Comparison of ENCODE assay signal across 9 mouse cellular contexts in genomic region chr19:4838526-4839140, GRCm38 (mm10). TPM values are rescaled to one million over a fixed set of nuclear protein-coding genes. Genes with fewer than 3 reads are reported as not detected.
A peak's percentile ranks its signal among the peaks of the same experiment; 100 is the strongest.
DNase-seq lines count a peak whose midpoint lies in the region; ATAC-seq lines count a peak whose summit lies in the region.
"Had no signal": no experiment of that assay in that cellular context is flagged by ENCODE, and none has a peak within 500 bp of the region (broad histone marks: within the 10 kb centered on the region; RNA-seq: fewer than 3 reads in every experiment).

No protein-coding gene starts in this region.

- no peaks in the 10 kb centered on the region for H3K9me3 ChIP-seq in lung, embryonic 16.5 days (ENCODE audit: control insufficient read depth, low read length)
- no peaks in the 10 kb centered on the region for H3K9me3 ChIP-seq in embryonic facial prominence, embryonic 13.5 days
- H3K9me3 ChIP-seq in limb, embryonic 10.5 days (replicated peaks) = no peaks in the 10 kb centered on the region
- no peaks in the 10 kb centered on the region for H3K9me3 ChIP-seq in stomach, embryonic 14.5 days (ENCODE audit: control insufficient read depth, low read depth, low read length)

- 26% methylated on average over 10 of the region's 10 CpGs for WGBS in lung, embryonic 16.5 days
- 30% methylated on average over 10 of the region's 10 CpGs for WGBS in embryonic facial prominence, embryonic 13.5 days
- 40% methylated on average over 10 of the region's 10 CpGs for WGBS in limb, embryonic 10.5 days
- whole genome bisulfite sequencing in stomach, embryonic 14.5 days = 27% methylated on average over 10 of the region's 10 CpGs

- DNase-seq in lung, postnatal 14 days = no peak
- no peak for DNase-seq in limb, embryonic 10.5 days (ENCODE audit: low spot score)
- no peak for DNase-seq in gastrocnemius, adult 8-10 months (ENCODE audit: low spot score in 2 of 2)
- DNase-seq in right cerebral cortex, postnatal 25 days = no peak
- no peak for DNase-seq in kidney, adult 18-20 months

- peak; percentile 43; the same call in 1 of the 2 replicates for ATAC-seq in lung, embryonic 16.5 days (ENCODE audit: low read depth)
- ATAC-seq in embryonic facial prominence, embryonic 13.5 days (ENCODE audit: insufficient number of reproducible peaks, insufficient read depth, low FRiP score, low TSS enrichment, low read depth) = no peak
- no peak for ATAC-seq in stomach, embryonic 14.5 days (ENCODE audit: insufficient number of reproducible peaks, insufficient read depth, low FRiP score, low read depth)

- peak overlapping the region; percentile 76 for H3K4me3 ChIP-seq in lung, embryonic 16.5 days (ENCODE audit: low read length)
- peak overlapping the region; percentile 68 for H3K4me3 ChIP-seq in embryonic facial prominence, embryonic 13.5 days
- H3K4me3 ChIP-seq in limb, embryonic 10.5 days = peak overlapping the region; percentile 72
- H3K4me3 ChIP-seq in stomach, embryonic 14.5 days (ENCODE audit: low read depth, low read length) = peak overlapping the region; percentile 55

- no peaks in the 10 kb centered on the region for H3K36me3 ChIP-seq in lung, embryonic 16.5 days (ENCODE audit: control insufficient read depth, insufficient read depth, low read length)
- no peaks in the 10 kb centered on the region; the same call in 1 of the 2 replicates for H3K36me3 ChIP-seq in embryonic facial prominence, embryonic 13.5 days
- H3K36me3 ChIP-seq in limb, embryonic 10.5 days = peaks cover 8% of the 10 kb centered on the region
- no peaks in the 10 kb centered on the region for H3K36me3 ChIP-seq in stomach, embryonic 14.5 days (ENCODE audit: control insufficient read depth, insufficient read depth, low read length)

- peaks cover 12% of the 10 kb centered on the region for H3K27me3 ChIP-seq in lung, embryonic 16.5 days (ENCODE audit: control insufficient read depth, insufficient read depth, low read depth, low read length)
- peaks cover 35% of the 10 kb centered on the region for H3K27me3 ChIP-seq in embryonic facial prominence, embryonic 13.5 days
- H3K27me3 ChIP-seq in limb, embryonic 10.5 days (ENCODE audit: low read depth, poor library complexity, severe bottlenecking) = peaks cover 34% of the 10 kb centered on the region
- H3K27me3 ChIP-seq in stomach, embryonic 14.5 days (ENCODE audit: control insufficient read depth, insufficient read depth, low read length) = peaks cover 8% of the 10 kb centered on the region; the same call in 1 of the 2 replicates

- H3K9ac ChIP-seq in lung, embryonic 16.5 days (ENCODE audit: low read length) = peak overlapping the region; percentile 84
- peak overlapping the region; percentile 87 for H3K9ac ChIP-seq in embryonic facial prominence, embryonic 13.5 days
- H3K9ac ChIP-seq in stomach, embryonic 14.5 days (replicated peaks; ENCODE audit: low read depth, low read length) = peak overlapping the region; percentile 54

- H3K4me1 ChIP-seq in lung, embryonic 16.5 days (replicated peaks; ENCODE audit: control insufficient read depth, insufficient read depth, low read length) = peaks cover 14% of the 10 kb centered on the region
- H3K4me1 ChIP-seq in embryonic facial prominence, embryonic 13.5 days = peaks cover 17% of the 10 kb centered on the region
- peaks cover 17% of the 10 kb centered on the region for H3K4me1 ChIP-seq in limb, embryonic 10.5 days
- H3K4me1 ChIP-seq in stomach, embryonic 14.5 days (ENCODE audit: control insufficient read depth, insufficient read depth, low read length) = 0 out of 2 replicates have a peak, but pooled peaks cover 13% of the 10 kb centered on the region

- 0 out of 2 replicates have a peak overlapping the region, but pooled peaks have one; percentile 27 for H3K27ac ChIP-seq in lung, embryonic 16.5 days (ENCODE audit: low read length)
- 0 out of 2 replicates have a peak overlapping the region, but pooled peaks have one; percentile 12 for H3K27ac ChIP-seq in embryonic facial prominence, embryonic 13.5 days
- peak overlapping the region; percentile 86 for H3K27ac ChIP-seq in limb, embryonic 10.5 days
- no peak overlapping the region for H3K27ac ChIP-seq in stomach, embryonic 14.5 days (ENCODE audit: low read length)

- peak overlapping the region; percentile 98 for H3K4me2 ChIP-seq in lung, embryonic 16.5 days (ENCODE audit: low read depth, low read length)
- peak overlapping the region; percentile 94 for H3K4me2 ChIP-seq in embryonic facial prominence, embryonic 13.5 days
- H3K4me2 ChIP-seq in stomach, embryonic 14.5 days (replicated peaks; ENCODE audit: low read depth, low read length) = peak overlapping the region; percentile 78

RNA-seq across cellular contexts. Expression of gene Ccs, which starts 0.5 kb away (rescaled TPM):
- polyA plus RNA-seq in lung, embryonic 16.5 days (2015; fragmentation: Nextera tagmentation; extraction: Ambion mirVana) = 53.7 and 60.1 TPM in 2 replicates
- 60.9 and 64.3 TPM in 2 replicates for polyA plus RNA-seq in embryonic facial prominence, embryonic 13.5 days (2015; fragmentation: Nextera tagmentation; extraction: Ambion mirVana)
- polyA plus RNA-seq in limb, embryonic 10.5 days (2016; fragmentation: Nextera tagmentation; extraction: Ambion mirVana) = 48.9 and 55.3 TPM in 2 replicates
- polyA plus RNA-seq in stomach, embryonic 14.5 days (2014; fragmentation: Nextera tagmentation; extraction: Ambion mirVana) = 55.4 and 55.8 TPM in 2 replicates
- 10 to 100 TPM; 18.0 to 27.4 (median 22.5) TPM for total RNA-seq in gastrocnemius, adult 8-10 months (2022)

RNA-seq across cellular contexts. Expression of gene Ccdc87, which starts 0.5 kb away (rescaled TPM):
- polyA plus RNA-seq in lung, embryonic 16.5 days (2015; fragmentation: Nextera tagmentation; extraction: Ambion mirVana) = 0.65 and 0.72 TPM in 2 replicates
- polyA plus RNA-seq in embryonic facial prominence, embryonic 13.5 days (2015; fragmentation: Nextera tagmentation; extraction: Ambion mirVana) = 0.06 and 0.26 TPM in 2 replicates
- not detected in 2 replicates for polyA plus RNA-seq in limb, embryonic 10.5 days (2016; fragmentation: Nextera tagmentation; extraction: Ambion mirVana)
- polyA plus RNA-seq in stomach, embryonic 14.5 days (2014; fragmentation: Nextera tagmentation; extraction: Ambion mirVana) = 0.07 TPM in 1 of 2 replicates, not detected in the other
- not detected for total RNA-seq in gastrocnemius, adult 8-10 months (2022)
- total RNA-seq: common myeloid progenitor, adult 5-6 weeks had no signal

RNA-seq across cellular contexts. Expression of gene Ctsf, which starts 16.3 kb away (rescaled TPM):
- polyA plus RNA-seq in lung, embryonic 16.5 days (2015; fragmentation: Nextera tagmentation; extraction: Ambion mirVana) = 23.5 and 26.6 TPM in 2 replicates
- polyA plus RNA-seq in embryonic facial prominence, embryonic 13.5 days (2015; fragmentation: Nextera tagmentation; extraction: Ambion mirVana) = 40.4 and 45.8 TPM in 2 replicates
- polyA plus RNA-seq in limb, embryonic 10.5 days (2016; fragmentation: Nextera tagmentation; extraction: Ambion mirVana) = 13.3 and 18.5 TPM in 2 replicates
- polyA plus RNA-seq in stomach, embryonic 14.5 days (2014; fragmentation: Nextera tagmentation; extraction: Ambion mirVana) = 22.7 and 30.0 TPM in 2 replicates
- 10 to 100 TPM; 26.2 to 36.7 (median 31.9) TPM for total RNA-seq in gastrocnemius, adult 8-10 months (2022)

RNA-seq across cellular contexts. Expression of gene Rbm14, which starts 27.2 kb away (rescaled TPM):
- 82.4 and 88.6 TPM in 2 replicates for polyA plus RNA-seq in lung, embryonic 16.5 days (2015; fragmentation: Nextera tagmentation; extraction: Ambion mirVana)
- polyA plus RNA-seq in embryonic facial prominence, embryonic 13.5 days (2015; fragmentation: Nextera tagmentation; extraction: Ambion mirVana) = 84.7 and 87.6 TPM in 2 replicates
- polyA plus RNA-seq in limb, embryonic 10.5 days (2016; fragmentation: Nextera tagmentation; extraction: Ambion mirVana) = 134 TPM in 2 replicates
- polyA plus RNA-seq in stomach, embryonic 14.5 days (2014; fragmentation: Nextera tagmentation; extraction: Ambion mirVana) = 75.9 and 77.7 TPM in 2 replicates
- 1 to 10 TPM; 5.5 to 7.2 (median 6.5) TPM for total RNA-seq in gastrocnemius, adult 8-10 months (2022)

RNA-seq across cellular contexts. Expression of gene Gm21992, which starts 27.2 kb away (rescaled TPM):
- 25.7 and 30.9 TPM in 2 replicates for polyA plus RNA-seq in lung, embryonic 16.5 days (2015; fragmentation: Nextera tagmentation; extraction: Ambion mirVana)
- polyA plus RNA-seq in embryonic facial prominence, embryonic 13.5 days (2015; fragmentation: Nextera tagmentation; extraction: Ambion mirVana) = 42.5 and 51.4 TPM in 2 replicates
- 32.7 and 33.8 TPM in 2 replicates for polyA plus RNA-seq in limb, embryonic 10.5 days (2016; fragmentation: Nextera tagmentation; extraction: Ambion mirVana)
- polyA plus RNA-seq in stomach, embryonic 14.5 days (2014; fragmentation: Nextera tagmentation; extraction: Ambion mirVana) = 32.0 and 35.8 TPM in 2 replicates
- 10 to 100 TPM in 3 of 4 experiments, 1 to 10 TPM in 1; 8.7 to 14.3 (median 11.8) TPM for total RNA-seq in gastrocnemius, adult 8-10 months (2022)
